Mouse (Mus musculus): ENCODE results near the gene Preb.

The Preb gene

GRCm38 (mm10) chr5:30959966-30960501 is at the start of gene Preb:
TSS of gene Preb (minus strand) at chr5:30960361.
- DNase-seq (ENCODE audit: low read depth): peak; percentile 100

GRCm38 (mm10) chr5:31004184-31004583 is 44.0 kb upstream of the Preb start:
- DNase-seq (ENCODE audit: low read depth): peak; percentile 95

GRCm38 (mm10) chr5:31001560-31001959 is 41.4 kb upstream of the Preb start:
- DNase-seq (ENCODE audit: low read depth): no peak

GRCm38 (mm10) chr5:31000993-31001392 is 40.8 kb upstream of the Preb start:
- DNase-seq (ENCODE audit: low read depth): no peak

GRCm38 (mm10) chr5:31000122-31000521 is 40.0 kb upstream of the Preb start:
- peak; percentile 85 for DNase-seq (ENCODE audit: low read depth)

- DNase-seq (ENCODE audit: low read depth): no peak
Measured at GRCm38 (mm10) chr5:30999324-30999723, 39.2 kb upstream of the Preb start.

GRCm38 (mm10) chr5:30998306-30998705 is 38.1 kb upstream of the Preb start:
- DNase-seq (ENCODE audit: low read depth): peak; percentile 71

GRCm38 (mm10) chr5:30994910-30995635 is 34.9 kb upstream of the Preb start:
- no peak for DNase-seq (ENCODE audit: low read depth)

- peak; percentile 61 for DNase-seq (ENCODE audit: low read depth)
Measured at GRCm38 (mm10) chr5:30994074-30994473, 33.9 kb upstream of the Preb start.

- DNase-seq (ENCODE audit: low read depth): no peak
Measured at GRCm38 (mm10) chr5:30992980-30993676, 33.0 kb upstream of the Preb start.

- DNase-seq (ENCODE audit: low read depth): peak; percentile 77
Measured at GRCm38 (mm10) chr5:30982357-30982756, 22.2 kb upstream of the Preb start.

- DNase-seq (ENCODE audit: low read depth): peak; percentile 54
Measured at GRCm38 (mm10) chr5:30974870-30975656, 14.9 kb upstream of the Preb start.

GRCm38 (mm10) chr5:30969440-30969839 is 9.3 kb upstream of the Preb start:
- no peak for DNase-seq (ENCODE audit: low read depth)

GRCm38 (mm10) chr5:30968416-30968815 is 8.3 kb upstream of the Preb start, which contains the start of gene Tcf23:
TSS of gene Tcf23 (plus strand) at chr5:30968662.
- DNase-seq (ENCODE audit: low read depth): no peak

- DNase-seq (ENCODE audit: low read depth): no peak
Measured at GRCm38 (mm10) chr5:30966189-30966588, 6.0 kb upstream of the Preb start.

- DNase-seq (ENCODE audit: low read depth): no peak
Measured at GRCm38 (mm10) chr5:30963916-30964315, 3.8 kb upstream of the Preb start.

GRCm38 (mm10) chr5:30961545-30962505 is 1.7 kb upstream of the Preb start:
- DNase-seq (ENCODE audit: low read depth): no peak

GRCm38 (mm10) chr5:30960814-30961213 is 653 bp upstream of the Preb start:
- no peak for DNase-seq (ENCODE audit: low read depth)

- DNase-seq (ENCODE audit: low read depth): no peak
Measured at GRCm38 (mm10) chr5:30959198-30959854, 835 bp downstream of the Preb start.

- no peak for DNase-seq (ENCODE audit: low read depth)
Measured at GRCm38 (mm10) chr5:30957891-30958290, 2.3 kb downstream of the Preb start.

GRCm38 (mm10) chr5:30955751-30956150 is 4.4 kb downstream of the Preb start:
- no peak for DNase-seq (ENCODE audit: low read depth)

All from NIH3T3 (cell line).